Mouse (Mus musculus) megakaryocyte-erythroid progenitor cell, adult 5 weeks (primary cell): ENCODE data around the gene Satb1. TPM values are rescaled to one million over a fixed set of nuclear protein-coding genes. Genes with fewer than 3 reads are reported as not detected.

Experiments used
- polyA plus RNA-seq: library from polyadenylated mRNA; stranded (reverse); fragments of >175 nt; gene quantifications from 2 replicates; pipeline ENCODE4 v1.2.3, GENCODE M21; 2012

Gene Satb1
- polyA plus RNA-seq = 18.8 and 26.1 TPM in 2 replicates

DNA sequence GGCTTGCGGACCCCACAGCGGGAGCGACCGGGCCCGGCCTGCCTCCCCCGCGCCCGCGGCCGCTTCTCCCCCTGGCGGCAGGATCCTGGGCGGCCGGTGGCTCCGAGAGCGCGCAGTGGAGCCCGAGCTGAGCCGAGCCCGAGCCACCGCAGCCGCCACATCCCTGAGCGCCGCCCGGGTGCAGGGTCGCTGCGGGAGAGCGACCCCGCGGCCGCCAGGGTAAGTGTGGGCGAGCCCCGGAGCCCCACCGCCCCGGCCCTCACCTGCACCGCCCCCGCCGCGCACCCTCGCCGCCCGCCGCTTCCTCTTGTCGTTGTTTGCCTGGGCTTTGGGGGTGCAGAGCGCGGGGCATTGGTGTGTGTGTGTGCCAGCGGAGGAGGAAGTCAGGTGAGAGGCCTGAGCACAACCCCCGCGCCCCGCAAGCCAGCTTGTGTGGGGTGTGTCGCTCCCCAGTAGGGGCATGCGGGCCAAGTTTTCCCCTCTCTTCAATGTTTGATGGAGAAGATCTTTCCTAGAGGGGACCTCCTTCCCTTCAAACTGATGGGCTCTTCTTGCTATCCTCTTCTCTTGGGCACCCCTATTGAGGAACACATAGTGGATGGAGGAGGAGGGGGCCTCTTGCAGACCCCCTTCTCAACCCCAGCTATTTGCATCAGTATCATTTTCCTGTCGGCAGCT lies at the start of gene Satb1:
Satb1 (minus strand) TSS at position 391 of the 678 bp plus-strand sequence.

